Mouse (Mus musculus): ENCODE results near the gene Plxnd1.

Plxnd1 gene

DNA sequence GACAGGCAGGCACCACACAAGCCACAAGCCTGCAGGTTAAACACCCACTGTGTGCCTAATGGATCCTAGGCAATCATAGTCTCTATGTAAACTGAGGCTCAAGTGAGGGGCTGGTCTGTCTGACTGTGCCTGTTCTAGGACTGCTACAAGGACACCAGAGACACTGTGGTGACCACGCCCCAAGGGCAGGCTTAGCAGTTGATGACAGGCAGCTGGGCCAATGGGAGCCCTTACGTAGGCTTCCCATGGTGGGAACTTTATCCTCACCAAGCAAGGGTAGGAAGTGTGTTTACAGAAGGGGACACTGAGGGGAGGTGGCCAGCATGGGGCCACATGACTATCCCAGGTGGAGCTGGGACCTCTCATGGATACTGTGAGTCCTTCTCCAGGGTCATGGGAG is 4.4 kb upstream of the Plxnd1 start:
- no peak for DNase-seq (ENCODE audit: low read depth, low spot score)

GRCm38 (mm10) chr6:115998758-115999157 is 4.0 kb upstream of the Plxnd1 start:
- no peak for DNase-seq (ENCODE audit: low read depth, low spot score)

DNA sequence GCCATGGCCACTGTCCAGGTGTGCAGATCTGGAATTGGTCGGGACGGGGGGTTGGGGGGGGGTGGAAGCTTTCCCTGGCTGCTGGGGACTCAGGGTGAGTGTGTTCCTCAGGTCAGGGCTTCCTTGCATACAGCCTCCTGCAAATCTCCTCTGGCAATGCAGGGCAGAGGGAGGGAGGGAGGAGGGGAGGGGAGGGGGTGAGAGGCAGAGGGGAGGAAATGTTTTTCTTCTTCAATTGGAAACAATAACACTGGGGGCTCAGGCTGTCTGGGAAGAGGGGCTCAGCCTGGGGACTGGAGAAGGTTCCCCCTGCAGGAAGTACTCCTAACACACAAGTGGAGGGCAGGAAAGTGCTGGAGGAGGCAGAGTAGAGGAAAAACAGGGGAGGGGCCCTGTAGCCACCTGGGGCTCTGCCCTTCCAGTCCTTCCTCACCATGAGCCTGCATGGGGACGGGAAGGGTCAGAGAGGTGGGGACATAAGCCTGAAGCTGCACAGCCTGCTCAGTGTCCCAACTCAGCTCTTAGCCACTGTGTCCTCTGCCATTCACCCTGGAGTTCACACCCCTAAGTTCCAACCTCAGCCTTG is 3.0 kb upstream of the Plxnd1 start:
- DNase-seq (ENCODE audit: low read depth, low spot score) = no peak

DNA sequence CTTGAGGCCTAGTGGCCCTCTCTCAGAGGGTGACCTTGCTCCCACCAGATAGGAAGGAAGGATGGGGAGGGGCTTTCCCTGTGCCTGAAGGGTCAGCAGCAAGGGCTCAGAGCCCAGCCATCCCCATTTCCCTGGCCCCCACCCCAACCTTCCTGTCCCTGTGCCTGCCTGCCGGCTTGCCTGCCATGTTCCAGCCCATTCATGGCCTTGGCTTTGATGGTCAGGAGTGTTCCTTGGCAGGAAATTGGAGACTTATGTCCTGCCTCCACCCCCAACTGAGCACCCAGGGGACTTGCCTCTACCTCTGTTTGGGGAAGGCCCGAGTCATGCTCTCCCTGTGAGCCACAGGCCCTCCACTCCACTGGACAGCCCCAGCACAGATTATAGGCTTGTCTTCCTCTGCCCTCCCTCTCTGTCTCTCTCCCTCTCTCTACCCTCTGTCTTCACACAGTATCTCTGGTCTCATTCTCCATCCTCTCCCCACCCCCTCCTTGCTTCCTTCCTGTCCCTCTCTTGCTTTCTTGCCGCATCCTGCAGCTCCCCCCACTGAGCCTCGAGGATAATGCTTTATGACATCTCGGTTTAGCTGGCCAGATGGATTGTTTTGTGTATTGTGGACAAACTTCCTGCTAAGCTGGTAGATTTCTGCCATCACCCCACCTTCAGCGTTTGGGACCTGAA is 1.5 kb upstream of the Plxnd1 start:
- no peak for DNase-seq (ENCODE audit: low read depth, low spot score)

GRCm38 (mm10) chr6:115995531-115995941 is 731 bp upstream of the Plxnd1 start:
- no peak for DNase-seq (ENCODE audit: low read depth, low spot score)

- DNase-seq (ENCODE audit: low read depth, low spot score) = no peak
Observed at GRCm38 (mm10) chr6:115994146-115994876, 494 bp downstream of the Plxnd1 start.

GRCm38 (mm10) chr6:115993463-115994145 is 1.2 kb downstream of the Plxnd1 start:
- peak; percentile 36 for DNase-seq (ENCODE audit: low read depth, low spot score)

DNA sequence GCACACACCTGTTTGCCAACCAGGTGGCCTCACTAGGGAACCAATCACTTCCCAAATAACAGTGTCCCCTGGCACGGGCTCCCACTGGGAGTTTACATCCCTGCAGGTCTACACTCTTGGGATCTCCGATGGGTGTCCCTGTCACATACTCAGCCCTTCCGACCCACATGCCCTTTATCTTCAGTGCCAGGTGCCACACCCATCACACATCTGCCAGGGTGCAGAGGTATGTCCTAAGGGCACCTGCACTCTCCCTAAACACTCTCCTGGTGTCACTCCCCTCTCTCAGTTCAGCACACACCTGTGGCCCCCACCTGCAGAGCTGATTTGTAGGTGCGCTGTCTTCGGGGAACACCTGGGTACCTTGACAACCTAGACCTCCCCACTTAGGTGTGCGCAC is 1.8 kb downstream of the Plxnd1 start:
- DNase-seq (ENCODE audit: low read depth, low spot score) = no peak

GRCm38 (mm10) chr6:115991881-115992620 is 2.8 kb downstream of the Plxnd1 start:
- DNase-seq (ENCODE audit: low read depth, low spot score) = no peak

GRCm38 (mm10) chr6:115991108-115991880 is 3.5 kb downstream of the Plxnd1 start:
- DNase-seq (ENCODE audit: low read depth, low spot score) = no peak

DNA sequence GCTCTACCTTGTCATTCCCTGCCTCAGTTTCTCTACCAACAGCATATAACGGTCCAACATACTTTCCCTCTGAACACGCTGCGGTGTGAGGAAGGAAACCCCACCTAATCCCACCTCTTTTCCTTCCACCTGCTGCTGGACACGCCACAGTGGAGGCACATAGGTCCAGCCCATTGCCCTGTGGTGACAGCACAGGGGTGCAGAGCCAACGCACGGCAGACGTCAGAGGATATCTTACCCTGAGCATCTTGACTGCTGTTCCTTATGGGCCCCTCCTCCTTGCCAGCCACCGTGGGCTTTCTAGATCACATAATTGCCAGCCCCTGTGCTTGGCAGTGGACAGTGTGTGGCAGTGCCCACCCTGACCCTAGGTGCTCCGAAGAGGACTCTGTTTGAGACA is 4.3 kb downstream of the Plxnd1 start:
- DNase-seq (ENCODE audit: low read depth, low spot score) = no peak

GRCm38 (mm10) chr6:115990056-115990455 is 4.7 kb downstream of the Plxnd1 start:
- no peak for DNase-seq (ENCODE audit: low read depth, low spot score)

GRCm38 (mm10) chr6:115989607-115990006 is 5.2 kb downstream of the Plxnd1 start:
- no peak for DNase-seq (ENCODE audit: low read depth, low spot score)

DNA sequence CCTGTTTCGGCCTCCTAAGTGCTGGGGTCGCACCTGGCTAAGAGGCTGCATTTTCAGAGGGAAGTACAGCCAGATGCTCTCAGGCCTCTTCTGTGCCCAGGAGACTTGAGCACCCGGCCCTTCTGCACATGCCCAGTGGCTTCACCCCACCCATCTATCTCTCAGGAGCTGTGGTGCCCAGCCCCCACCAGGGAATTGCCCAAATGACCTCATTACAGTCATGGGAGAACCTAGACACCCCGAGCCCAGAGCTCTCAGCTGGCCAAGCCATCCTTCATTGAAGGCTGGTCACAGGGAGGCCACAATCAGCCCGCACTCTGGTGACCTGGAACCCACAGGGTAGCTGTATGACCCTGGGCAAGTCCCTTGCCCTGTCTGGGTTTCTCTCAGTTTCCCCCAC is 5.8 kb downstream of the Plxnd1 start:
- no peak for DNase-seq (ENCODE audit: low read depth, low spot score)

- DNase-seq (ENCODE audit: low read depth, low spot score) = no peak
Observed at GRCm38 (mm10) chr6:115987096-115987747, 7.6 kb downstream of the Plxnd1 start.

- no peak for DNase-seq (ENCODE audit: low read depth, low spot score)
Observed at GRCm38 (mm10) chr6:115986472-115987095, 8.2 kb downstream of the Plxnd1 start.

DNA sequence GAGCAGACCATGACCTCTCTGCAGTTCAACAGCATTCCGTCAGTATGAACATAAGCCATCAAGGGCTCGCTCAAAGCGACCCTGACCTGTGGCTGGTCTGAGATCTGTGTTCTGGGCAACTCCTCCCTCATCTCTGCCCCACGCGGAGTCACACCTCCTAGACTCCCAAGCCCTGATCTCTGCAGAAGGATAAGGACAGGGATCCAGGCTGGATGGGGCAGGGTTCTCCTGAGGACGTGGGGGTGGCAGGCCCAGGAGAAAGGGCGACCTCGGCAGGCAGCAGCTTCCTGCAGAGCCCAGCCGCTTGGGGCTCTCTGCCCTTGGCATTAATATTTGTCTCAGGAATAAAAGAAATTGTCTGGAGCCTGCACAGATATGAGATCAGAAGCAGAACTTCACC is 9.2 kb downstream of the Plxnd1 start:
- no peak for DNase-seq (ENCODE audit: low read depth, low spot score)

- no peak for DNase-seq (ENCODE audit: low read depth, low spot score)
Observed at GRCm38 (mm10) chr6:115984580-115984979, 10.2 kb downstream of the Plxnd1 start.

DNA sequence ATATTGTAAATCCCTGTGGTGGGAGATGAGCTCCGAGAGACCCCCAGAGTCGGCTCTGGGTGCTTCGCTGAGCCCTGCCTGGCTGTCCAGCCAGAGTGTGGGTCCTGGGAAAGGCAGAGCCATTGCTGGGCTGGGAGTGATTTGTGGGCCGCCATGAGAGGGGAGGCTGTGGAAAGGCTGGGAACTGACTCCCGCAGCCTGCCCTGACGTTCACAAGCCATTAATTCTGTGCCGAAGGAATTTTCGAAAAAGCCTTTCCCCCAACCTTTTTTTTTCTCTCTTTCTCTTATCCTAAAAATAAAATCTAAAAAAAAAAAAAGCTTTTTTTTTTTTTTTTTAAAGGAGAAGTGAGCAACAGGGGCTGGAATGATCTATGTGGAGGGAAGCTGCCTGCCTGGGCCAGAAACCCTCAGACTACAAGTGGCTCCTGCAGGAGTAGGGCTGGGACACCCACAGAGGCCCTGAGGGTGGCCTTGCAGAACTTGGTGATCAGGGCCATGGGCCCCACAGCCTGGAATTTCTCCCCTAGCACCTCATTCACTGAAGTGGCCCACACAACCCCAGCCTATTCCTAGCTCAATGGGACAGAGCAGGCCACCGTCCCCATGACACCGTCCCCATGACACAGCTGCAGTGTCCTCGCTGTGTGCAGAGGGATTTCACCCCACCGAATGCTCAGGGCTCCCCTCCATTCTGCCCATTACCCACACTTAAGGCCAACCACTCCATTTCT is 11.3 kb downstream of the Plxnd1 start:
- no peak for DNase-seq (ENCODE audit: low read depth, low spot score)

Measured in WW6 (cell line).